Mouse (Mus musculus): Measurements from ENCODE around the gene Elfn2.

GRCm38 (mm10) chr15:78709767-78710166 is 8.8 kb downstream of the Elfn2 start:
- TF ChIP-seq POLR2A (IDR thresholded peaks at IDR 0.05; ENCODE audit: control insufficient read depth, extremely low read depth, insufficient read depth, low read length, poor library complexity): no peak
- TF ChIP-seq CTCF (IDR thresholded peaks at IDR 0.05; ENCODE audit: borderline replicate concordance, control insufficient read depth, extremely low read depth, insufficient read depth, low read length, poor library complexity): no peak

All from thymus, adult 2 months (tissue).